Mouse (Mus musculus) macrophage (primary cell): ENCODE results near the gene Rab11fip4. TPM values are rescaled to one million over a fixed set of nuclear protein-coding genes. Genes with fewer than 3 reads are reported as not detected.
A peak's percentile ranks its signal among the peaks of the same experiment; 100 is the strongest.

Experiments
- H3K27ac ChIP-seq: fragments of 350-480 bp; formaldehyde crosslinking; 2 replicates; pipeline ENCODE4 v1.9.0; 2021
- H3K36me3 ChIP-seq: fragments of 350-480 bp; formaldehyde crosslinking; 2 replicates; pipeline ENCODE4 v1.9.0; 2021; ENCODE audit errors: inconsistent target
- H3K4me3 ChIP-seq: fragments of 350-480 bp; formaldehyde crosslinking; 2 replicates; pipeline ENCODE4 v1.9.0; 2021; ENCODE audit errors: inconsistent target
- H3K79me2 ChIP-seq: fragments of 350-480 bp; formaldehyde crosslinking; 2 replicates; pipeline ENCODE4 v1.9.0; 2021; ENCODE audit errors: inconsistent target
- WGBS: methylation state at CpG from one replicate; pipeline ENCODE4 v1.1.7; 2026; ENCODE audit warnings: inconsistent platforms; ENCODE audit not compliant: missing documents; 5-methylcytosine and 5-hydroxymethylcytosine counted together
- polyA plus RNA-seq: library from polyadenylated mRNA; stranded (reverse); fragments of 250-400 nt; gene quantifications from 3 replicates; pipeline ENCODE4 v1.2.4, GENCODE M21; 2018; ENCODE audit warnings: inconsistent platforms

Gene Rab11fip4
- polyA plus RNA-seq, 1 experiment from 2014 or later, result 0.17 TPM

GRCm38 (mm10) chr11:79589317-79590075 lies 1.5 kb upstream of the Rab11fip4 start:
- no peaks in the 10 kb centered on the region for H3K36me3 ChIP-seq
- H3K27ac ChIP-seq, result no peak overlapping the region
- 56% methylated on average over 14 of the region's 14 CpGs for WGBS
- H3K4me3 ChIP-seq, result no peak overlapping the region
- H3K79me2 ChIP-seq, result no peaks in the 10 kb centered on the region

GRCm38 (mm10) chr11:79591591-79591975 lies 571 bp downstream of the Rab11fip4 start:
- Histone ChIP-seq H3K4me3 (no peak overlapping the region), H3K36me3 (no peaks in the 10 kb centered on the region), H3K27ac (no peak overlapping the region), H3K79me2 (no peaks in the 10 kb centered on the region)
- WGBS, result 53% methylated on average over 5 of the region's 5 CpGs

GRCm38 (mm10) chr11:79593495-79593894 lies 2.5 kb downstream of the Rab11fip4 start:
- H3K79me2 ChIP-seq, result no peaks in the 10 kb centered on the region
- WGBS, result 49% methylated on average over 11 of the region's 11 CpGs
- no peak overlapping the region for H3K27ac ChIP-seq
- H3K36me3 ChIP-seq, result no peaks in the 10 kb centered on the region
- no peak overlapping the region for H3K4me3 ChIP-seq

- 56% methylated on average over 2 of the region's 2 CpGs for WGBS
- H3K36me3 ChIP-seq, result no peaks in the 10 kb centered on the region
- H3K4me3 ChIP-seq, result no peak overlapping the region
- no peaks in the 10 kb centered on the region for H3K79me2 ChIP-seq
- peak overlapping the region; percentile 57 for H3K27ac ChIP-seq
These were observed 19.4 kb downstream of the Rab11fip4 start for GRCm38 (mm10) chr11:79610454-79610853.

GRCm38 (mm10) chr11:79611011-79611666 lies 20.1 kb downstream of the Rab11fip4 start:
- H3K79me2 ChIP-seq, result no peaks in the 10 kb centered on the region
- no peak overlapping the region for H3K4me3 ChIP-seq
- 33% methylated on average over 13 of the region's 13 CpGs for WGBS
- no peaks in the 10 kb centered on the region for H3K36me3 ChIP-seq
- peak overlapping the region; percentile 57 for H3K27ac ChIP-seq

- WGBS, result 22% methylated on average over 1 of the region's 1 CpGs
- Histone ChIP-seq H3K4me3 (no peak overlapping the region), H3K36me3 (no peaks in the 10 kb centered on the region), H3K27ac (no peak overlapping the region), H3K79me2 (no peaks in the 10 kb centered on the region)
These were observed 21.1 kb downstream of the Rab11fip4 start for GRCm38 (mm10) chr11:79612046-79612600.

- 92% methylated on average over 3 of the region's 3 CpGs for WGBS
- Histone ChIP-seq H3K4me3 (no peak overlapping the region), H3K27ac (no peak overlapping the region), H3K79me2 (no peaks in the 10 kb centered on the region), H3K36me3 (no peaks in the 10 kb centered on the region)
These were observed 22.1 kb downstream of the Rab11fip4 start for GRCm38 (mm10) chr11:79613084-79613483.

- WGBS, result 87% methylated on average over 4 of the region's 4 CpGs
- Histone ChIP-seq H3K79me2 (no peaks in the 10 kb centered on the region), H3K36me3 (no peaks in the 10 kb centered on the region), H3K27ac (no peak overlapping the region), H3K4me3 (no peak overlapping the region)
These were observed 22.7 kb downstream of the Rab11fip4 start for GRCm38 (mm10) chr11:79613711-79614110.

GRCm38 (mm10) chr11:79614880-79615279 lies 23.9 kb downstream of the Rab11fip4 start:
- H3K36me3 ChIP-seq, result no peaks in the 10 kb centered on the region
- no peak overlapping the region for H3K4me3 ChIP-seq
- WGBS, result 70% methylated on average over 3 of the region's 3 CpGs
- no peak overlapping the region for H3K27ac ChIP-seq
- H3K79me2 ChIP-seq, result no peaks in the 10 kb centered on the region

GRCm38 (mm10) chr11:79615871-79616270 lies 24.9 kb downstream of the Rab11fip4 start:
- 91% methylated on average over 5 of the region's 5 CpGs for WGBS
- H3K36me3 ChIP-seq, result no peaks in the 10 kb centered on the region
- H3K79me2 ChIP-seq, result no peaks in the 10 kb centered on the region
- no peak overlapping the region for H3K4me3 ChIP-seq
- H3K27ac ChIP-seq, result no peak overlapping the region

GRCm38 (mm10) chr11:79617991-79618390 lies 27.0 kb downstream of the Rab11fip4 start:
- H3K36me3 ChIP-seq, result no peaks in the 10 kb centered on the region
- WGBS, result 98% methylated on average over 8 of the region's 8 CpGs

GRCm38 (mm10) chr11:79623029-79623428 lies 32.0 kb downstream of the Rab11fip4 start:
- H3K4me3 ChIP-seq, result peak overlapping the region; percentile 58
- WGBS, result 4% methylated on average over 5 of the region's 5 CpGs
- H3K27ac ChIP-seq, result peak overlapping the region; percentile 82
- H3K79me2 ChIP-seq, result peaks cover 8% of the 10 kb centered on the region; the same call in 1 of the 2 replicates
- no peaks in the 10 kb centered on the region for H3K36me3 ChIP-seq

More at GRCm38 (mm10) chr11:79617991-79618390, 27.0 kb downstream of the Rab11fip4 start:
- no peak overlapping the region for H3K27ac ChIP-seq
- H3K4me3 ChIP-seq, result no peak overlapping the region
- H3K79me2 ChIP-seq, result peaks cover 8% of the 10 kb centered on the region; the same call in 1 of the 2 replicates

- Histone ChIP-seq H3K4me3 (no peak overlapping the region), H3K36me3 (no peaks in the 10 kb centered on the region), H3K79me2 (peaks cover 8% of the 10 kb centered on the region; the same call in 1 of the 2 replicates), H3K27ac (no peak overlapping the region)
- WGBS, result 31% methylated on average over 4 of the region's 4 CpGs
These were observed 33.8 kb downstream of the Rab11fip4 start for GRCm38 (mm10) chr11:79624801-79625302.

- Histone ChIP-seq H3K4me3 (no peak overlapping the region), H3K27ac (no peak overlapping the region), H3K79me2 (no peaks in the 10 kb centered on the region), H3K36me3 (no peaks in the 10 kb centered on the region)
- 46% methylated on average over 3 of the region's 3 CpGs for WGBS
These were observed 37.7 kb downstream of the Rab11fip4 start for GRCm38 (mm10) chr11:79628716-79629115.
